Mouse (Mus musculus) layer of hippocampus, adult 11-12 months (tissue): ENCODE measurements around the gene Dmbt1.
"Not testable (repeated sequence)": the region's sequence is repeated elsewhere in the genome, so short reads cannot be mapped to it uniquely, and the experiment has no call there.

Experiments used
- DNase-seq: peaks from one replicate; pipeline ENCODE4 v3.0.0; 2022; ENCODE audit warnings: low spot score

The Dmbt1 gene

DNA sequence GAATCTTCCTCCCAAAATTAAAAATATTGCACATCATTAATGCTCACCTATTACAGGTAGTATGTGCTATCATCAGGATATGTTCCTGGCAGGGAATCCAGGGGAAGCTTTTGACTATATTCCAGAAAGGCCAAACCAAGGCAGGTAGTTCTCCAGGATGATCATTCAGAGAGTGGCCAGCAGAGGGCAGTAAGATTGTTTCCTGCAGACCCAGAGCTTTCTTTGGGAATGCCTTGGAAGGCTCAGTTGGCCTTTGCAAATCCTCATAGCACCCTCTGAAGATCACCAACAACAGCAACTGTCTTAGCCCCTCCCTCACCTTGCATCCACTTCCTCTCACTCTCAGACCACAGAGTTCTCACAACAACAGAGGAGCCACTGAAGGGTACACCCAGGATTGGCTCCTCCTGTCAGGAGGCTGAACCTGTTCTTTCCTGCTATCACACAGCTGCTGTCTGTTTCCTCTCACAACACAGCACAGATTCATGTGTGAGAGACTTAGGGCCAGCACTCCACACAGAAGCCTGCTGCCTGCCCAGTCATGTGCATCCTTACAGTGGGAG, 23.0 kb downstream of the Dmbt1 start:
- no peak for DNase-seq

DNA sequence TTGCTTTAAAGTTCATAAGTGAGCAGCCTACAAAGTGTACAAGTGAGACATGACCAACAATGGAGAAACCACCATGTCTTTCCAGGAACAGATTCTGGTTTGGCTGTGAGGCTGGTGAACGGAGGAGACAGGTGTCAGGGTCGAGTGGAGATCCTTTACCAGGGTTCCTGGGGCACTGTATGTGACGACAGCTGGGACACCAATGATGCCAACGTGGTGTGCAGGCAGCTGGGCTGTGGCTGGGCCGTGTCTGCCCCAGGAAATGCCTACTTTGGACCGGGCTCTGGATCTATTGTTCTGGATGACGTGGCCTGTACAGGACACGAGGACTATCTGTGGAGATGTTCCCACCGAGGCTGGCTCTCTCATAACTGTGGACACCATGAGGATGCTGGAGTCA, 26.1 kb downstream of the Dmbt1 start:
- DNase-seq: not testable (repeated sequence)

DNA sequence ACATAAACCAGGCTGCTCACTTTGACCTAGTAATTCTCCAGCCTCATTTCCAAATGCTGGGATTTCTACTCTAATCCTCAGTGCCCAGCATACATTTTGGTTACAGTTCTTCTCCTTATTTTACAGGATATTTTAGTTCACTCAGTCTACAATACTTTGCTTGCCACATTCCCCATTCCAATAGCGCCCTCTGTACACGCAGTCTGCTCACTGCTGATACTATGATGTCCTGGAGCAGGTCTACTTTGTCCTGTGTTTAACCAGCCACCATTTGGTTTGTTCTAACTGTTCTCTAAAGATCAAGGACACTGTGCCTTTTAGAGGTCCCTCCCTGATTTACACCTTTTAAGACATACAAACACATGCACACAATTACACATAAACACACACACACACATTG, 28.0 kb downstream of the Dmbt1 start:
- DNase-seq: peak; percentile 8

DNA sequence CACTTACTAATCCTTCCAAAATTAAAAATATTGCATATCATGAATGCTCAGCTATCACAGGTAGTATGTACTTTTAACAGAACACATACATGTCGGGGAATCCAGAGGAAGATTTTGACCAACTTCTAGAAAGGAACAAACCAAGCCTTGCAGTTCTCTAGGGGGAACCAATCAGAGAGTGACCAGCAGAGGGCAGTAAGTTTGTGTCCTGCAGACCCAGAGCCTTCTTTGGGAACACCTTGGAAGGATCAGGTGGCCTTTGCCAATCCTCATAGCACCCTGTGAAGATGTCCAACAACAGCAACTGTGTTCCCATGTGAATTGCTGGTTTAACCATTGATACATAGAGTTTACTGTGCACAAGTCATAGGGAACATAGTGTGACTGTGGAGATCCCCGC, 30.7 kb downstream of the Dmbt1 start:
- DNase-seq: no peak

DNA sequence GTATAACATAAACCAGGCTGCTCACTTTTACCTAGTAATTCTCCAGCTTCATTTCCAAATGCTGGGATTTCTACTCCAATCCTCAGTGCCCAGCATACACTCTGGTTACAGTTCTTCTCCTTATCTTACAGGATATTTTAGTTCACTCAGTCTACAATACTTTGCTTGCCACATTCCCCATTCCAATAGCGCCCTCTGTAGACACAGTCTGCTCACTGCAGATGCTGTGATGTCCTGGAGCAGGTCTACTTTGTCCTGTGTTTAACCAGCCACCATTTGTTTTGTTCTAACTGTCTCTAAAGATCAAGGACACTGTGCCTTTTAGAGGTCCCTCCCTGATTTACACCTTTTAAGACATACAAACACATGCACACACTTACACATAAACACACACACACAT, 36.3 kb downstream of the Dmbt1 start:
- DNase-seq: peak; percentile 36

DNA sequence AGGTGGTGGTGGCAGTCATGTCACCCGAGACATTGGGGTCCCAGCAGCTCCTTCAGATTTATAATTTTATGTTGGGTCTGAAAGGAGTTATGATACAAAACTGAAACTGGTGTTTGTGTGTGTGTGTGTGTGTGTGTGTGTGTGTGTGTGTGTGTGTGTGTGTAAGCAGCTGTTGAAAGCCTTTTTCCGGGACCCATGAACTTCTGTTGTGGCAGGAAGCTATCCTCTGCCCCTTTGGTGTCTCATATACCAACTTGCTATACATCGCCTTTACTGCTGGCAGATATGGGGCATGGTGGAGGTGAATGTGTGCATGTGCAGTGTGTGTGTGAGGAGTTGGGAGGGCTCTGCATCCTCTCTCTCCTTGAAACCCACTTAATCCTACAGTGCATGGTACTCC, 41.6 kb downstream of the Dmbt1 start:
- not testable (repeated sequence) for DNase-seq

DNA sequence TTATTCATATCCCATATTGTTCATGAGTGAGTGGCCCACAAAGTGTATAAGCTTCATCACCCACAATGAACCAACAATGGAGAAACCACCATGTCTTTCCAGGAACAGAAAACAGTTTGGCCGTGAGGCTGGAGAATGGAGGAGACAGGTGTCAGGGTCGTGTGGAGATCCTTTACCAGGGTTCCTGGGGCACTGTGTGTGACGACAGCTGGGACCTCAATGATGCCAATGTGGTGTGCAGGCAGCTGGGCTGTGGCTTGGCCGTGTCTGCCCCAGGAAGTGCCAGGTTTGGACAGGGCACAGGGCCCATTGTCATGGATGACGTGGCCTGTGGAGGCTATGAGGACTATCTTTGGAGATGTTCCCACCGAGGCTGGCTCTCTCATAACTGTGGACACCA, 42.2 kb downstream of the Dmbt1 start:
- not testable (repeated sequence) for DNase-seq

DNA sequence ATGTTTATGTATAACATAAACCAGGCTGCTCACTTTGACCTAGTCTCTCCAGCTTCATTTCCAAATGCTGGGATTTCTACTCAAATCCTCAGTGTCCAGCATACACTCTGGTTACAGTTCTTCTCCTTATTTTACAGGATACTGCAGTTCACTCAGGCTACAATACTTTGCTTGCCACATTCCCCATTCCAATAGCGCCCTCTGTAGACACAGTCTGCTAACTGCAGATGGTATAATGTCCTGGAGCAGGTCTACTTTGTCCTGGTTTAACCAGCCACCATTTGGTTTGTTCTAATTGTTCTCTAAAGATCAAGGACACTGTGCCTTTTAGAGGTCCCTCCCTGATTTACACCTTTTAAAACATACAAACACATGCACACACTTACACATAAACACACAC, 44.1 kb downstream of the Dmbt1 start:
- peak; percentile 22 for DNase-seq

DNA sequence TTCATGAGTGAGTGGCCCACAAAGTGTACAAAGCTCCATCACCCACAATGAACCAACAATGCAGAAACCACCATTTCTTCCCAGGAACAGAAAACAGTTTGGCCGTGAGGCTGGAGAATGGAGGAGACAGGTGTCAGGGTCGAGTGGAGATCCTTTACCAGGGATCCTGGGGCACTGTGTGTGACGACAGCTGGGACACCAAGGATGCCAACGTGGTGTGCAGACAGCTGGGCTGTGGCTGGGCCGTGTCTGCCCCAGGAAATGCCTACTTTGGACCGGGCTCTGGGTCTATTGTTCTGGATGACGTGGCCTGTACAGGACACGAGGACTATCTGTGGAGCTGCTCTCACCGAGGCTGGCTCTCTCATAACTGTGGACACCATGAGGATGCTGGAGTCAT, 50.5 kb downstream of the Dmbt1 start:
- DNase-seq: not testable (repeated sequence)

DNA sequence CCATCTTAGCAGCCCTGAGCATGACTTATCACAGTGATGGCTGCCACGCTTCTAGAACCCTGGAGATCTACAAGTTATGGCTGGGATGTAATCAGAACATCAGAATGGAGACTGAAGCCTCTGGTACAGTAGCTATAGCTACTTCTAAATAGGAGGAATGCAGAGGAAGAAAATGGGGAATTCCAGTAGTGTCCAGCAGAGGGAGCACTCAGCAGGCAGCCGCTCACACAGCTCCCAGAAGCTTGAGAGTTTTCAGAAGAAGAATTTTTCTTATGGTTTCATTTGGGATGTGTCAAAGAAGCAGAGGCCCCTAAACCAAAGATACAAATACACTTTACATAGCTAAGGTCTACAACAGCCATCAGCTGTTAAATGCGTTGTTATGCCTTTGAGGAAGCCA, 80.6 kb downstream of the Dmbt1 start:
- peak; percentile 72 for DNase-seq

DNA sequence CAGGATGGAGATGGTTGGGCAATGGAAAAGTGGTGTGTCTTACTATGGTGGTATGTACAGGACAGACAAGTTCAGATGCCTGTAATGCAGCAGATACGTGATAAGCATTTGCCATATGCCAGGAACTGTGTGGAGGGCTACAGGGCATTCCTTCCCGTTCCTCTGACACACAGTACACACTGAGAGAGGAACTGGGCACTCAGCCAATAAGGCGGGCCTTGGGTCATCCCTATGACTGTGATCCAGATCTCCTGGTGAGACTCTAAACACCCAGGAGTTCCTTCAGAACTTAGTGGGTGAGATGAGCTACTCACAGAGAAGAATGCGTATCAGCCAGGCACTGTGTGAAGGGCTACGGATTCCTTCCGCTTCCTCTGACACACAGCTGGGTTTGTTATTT, 81.8 kb downstream of the Dmbt1 start:
- DNase-seq: no peak

DNA sequence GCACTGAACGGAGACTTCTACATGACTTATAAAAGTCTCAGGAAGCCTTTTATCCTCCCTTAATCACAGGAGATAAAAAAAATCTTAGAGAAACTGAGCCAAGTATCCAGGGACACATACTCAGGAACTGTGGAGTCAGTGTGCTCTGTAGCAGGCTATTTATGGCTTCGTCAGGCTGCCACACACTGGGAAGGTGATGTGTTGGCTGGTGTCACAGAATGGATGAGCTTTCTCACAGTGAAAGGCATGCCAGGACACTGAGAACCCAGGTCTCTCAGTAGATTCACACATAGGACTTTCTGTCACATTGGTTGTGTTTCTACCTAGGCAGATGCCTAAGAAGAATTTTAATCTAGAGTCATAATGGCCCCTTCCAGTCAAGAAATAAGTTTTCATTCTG, 82.6 kb downstream of the Dmbt1 start:
- DNase-seq: no peak

DNA sequence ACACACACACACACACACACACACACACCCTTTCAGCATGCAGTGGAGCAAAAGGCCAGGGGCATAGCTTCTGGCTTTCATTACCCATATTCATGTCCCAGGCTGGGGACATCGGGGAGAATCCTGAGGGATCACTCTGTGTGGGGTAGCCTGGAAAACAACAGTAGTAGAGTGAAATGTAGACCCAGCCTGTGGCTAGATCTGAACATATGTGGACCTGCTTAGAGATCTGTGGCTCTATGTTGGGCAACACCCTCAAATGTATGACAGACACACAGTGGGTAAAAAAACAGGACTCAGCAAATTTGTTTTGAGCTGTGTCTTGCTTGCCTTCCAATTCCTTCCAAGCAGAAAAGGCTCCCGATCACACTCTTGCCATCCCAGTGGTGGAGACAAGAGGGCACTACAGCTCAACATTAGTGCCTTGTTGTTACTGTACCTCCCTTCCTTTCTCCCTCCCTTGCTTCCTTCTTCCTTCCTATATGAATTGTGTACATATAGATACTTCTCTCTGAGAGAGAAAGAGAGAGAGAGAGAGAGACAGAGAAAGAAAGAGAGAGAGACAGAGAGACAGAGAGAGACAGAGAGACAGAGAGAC, 90.5 kb downstream of the Dmbt1 start:
- DNase-seq: no peak

DNA sequence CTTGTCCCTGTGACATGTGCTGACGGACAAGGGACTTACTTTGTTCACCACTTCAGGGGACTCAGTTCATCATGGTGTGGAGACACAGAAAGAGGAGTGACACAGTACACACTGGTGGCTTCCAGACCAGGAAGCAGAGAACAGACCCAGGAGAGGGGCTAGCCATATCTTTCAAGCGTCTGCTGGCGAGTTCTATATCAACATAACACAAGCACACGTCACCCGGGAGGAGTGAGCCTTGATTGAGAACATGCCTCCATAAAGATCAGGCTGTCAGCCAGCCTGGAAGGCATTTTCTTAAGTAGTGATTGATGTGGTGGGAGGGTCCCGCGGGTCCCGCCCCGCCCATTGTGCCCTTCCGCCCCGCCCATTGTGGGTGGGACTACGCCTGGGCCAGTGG, 98.2 kb downstream of the Dmbt1 start:
- DNase-seq: no peak

DNA sequence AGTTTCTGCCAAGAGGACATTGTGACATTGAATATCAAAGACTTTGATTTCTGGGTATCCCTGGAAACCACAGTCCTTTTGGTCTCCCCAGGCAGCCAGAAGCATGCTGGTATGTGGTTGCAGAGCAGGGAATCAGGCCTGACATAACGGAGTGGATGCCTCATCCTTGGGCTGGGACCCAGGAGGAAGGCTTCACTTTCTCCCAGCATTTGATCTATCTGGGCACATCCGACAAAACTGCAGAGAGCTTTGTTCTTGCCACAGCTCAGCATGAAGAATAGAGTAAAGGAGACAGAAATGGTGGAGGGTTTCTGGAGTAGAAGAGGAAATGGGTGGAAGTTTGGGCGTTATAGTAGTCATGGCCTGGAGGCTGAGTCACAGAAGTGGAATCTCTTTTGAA, 101.3 kb downstream of the Dmbt1 start:
- no peak for DNase-seq

DNA sequence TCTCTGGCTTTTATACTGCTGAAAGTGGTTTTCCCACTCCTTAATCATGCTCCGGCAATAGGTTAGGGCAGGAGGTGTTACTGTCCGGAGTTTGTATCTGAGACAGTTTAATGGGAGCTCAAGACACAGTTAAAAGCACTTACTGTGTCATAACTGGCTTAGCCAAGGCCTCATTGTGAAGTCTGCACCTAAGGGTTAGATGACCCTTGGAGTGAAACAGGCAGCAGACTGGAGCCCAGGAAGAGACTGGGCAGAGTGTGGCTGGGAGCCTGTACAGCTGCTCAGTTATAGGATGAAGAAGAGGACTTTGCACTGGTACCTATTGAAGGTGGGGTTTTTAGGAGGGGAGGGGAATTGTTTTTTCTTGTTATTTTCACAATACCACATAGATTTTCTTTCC, 114.4 kb downstream of the Dmbt1 start, which contains the start of gene 4933402N03Rik:
TSS of gene 4933402N03Rik (minus strand) at position 101 of the 400 bp plus-strand sequence.
- DNase-seq: no peak

DNA sequence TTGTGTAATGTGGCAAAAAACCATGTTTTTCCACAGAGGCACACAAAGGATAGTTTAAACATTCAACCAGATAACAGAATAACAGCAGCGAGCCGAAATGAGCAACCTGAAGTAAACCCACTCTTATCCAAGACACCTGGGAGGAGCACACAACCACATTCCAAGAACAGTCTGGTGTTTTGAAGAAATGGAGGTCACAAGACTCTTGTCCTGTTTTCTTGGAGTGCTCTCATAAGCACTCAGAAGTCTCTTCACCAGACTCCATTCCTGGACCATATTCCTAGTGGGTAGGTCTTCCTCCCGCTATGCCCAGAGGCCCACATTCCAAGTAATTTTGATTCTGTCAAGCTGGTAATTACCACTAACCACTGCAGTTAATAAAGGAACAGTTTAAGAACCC, 118.3 kb downstream of the Dmbt1 start:
- DNase-seq: no peak

DNA sequence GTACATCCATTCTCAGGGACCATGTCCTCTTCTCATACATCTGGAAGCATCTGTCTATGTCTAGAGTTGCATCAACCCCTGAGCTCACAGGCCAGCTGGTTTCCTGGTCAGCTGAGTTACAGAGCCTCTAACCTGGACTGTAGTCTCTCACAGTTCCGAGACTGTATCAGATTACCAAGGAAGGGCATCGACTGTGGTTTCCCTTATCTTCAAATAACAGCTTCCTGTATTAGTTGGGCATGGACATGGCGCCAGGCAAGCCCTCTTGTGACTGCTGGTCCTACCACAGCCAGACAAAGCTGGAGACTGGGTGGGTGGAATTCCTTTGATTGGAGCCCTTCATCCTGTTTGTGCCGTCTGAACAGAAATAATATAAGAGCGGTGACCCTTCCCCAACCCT, 121.2 kb downstream of the Dmbt1 start:
- DNase-seq: no peak

DNA sequence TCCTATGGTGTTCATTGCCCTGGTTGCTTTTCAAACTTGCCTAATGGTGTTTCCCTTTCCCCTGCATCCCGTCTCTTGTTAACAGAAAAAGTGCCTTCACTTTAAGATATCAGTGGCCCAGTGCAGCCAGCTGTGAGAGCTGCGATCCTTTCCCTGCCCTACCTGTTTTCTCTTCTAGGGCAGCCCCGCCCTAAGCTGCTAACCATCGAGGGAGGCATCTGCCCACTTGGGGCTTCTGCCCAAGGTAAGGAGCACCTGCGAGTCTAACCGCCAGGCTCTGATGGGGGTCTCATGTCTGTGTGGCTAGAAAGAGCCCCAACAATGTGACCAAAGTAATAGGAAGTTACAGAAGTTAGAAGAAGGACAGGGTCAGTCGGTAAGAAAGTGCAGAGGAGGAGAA, 130.4 kb downstream of the Dmbt1 start:
- no peak for DNase-seq

DNA sequence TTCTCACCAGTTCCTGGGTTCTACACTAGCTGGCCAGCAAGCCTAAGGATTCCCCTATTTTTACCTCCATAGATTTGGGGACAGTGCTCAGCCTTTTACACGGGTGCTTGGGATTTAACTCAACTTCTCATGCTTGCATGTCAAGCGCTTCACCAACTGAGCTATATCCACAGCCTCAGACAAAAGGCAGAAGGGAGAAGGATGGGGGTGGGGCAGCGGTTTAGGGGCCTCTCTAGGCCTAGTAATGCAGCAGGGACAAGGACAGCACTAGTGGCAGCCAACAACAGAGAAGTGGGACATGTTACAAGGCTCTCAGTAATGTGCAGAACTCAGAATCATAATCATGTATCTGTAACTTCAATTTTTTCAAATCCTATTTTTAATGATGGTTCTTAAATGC, 135.9 kb downstream of the Dmbt1 start:
- DNase-seq: no peak

DNA sequence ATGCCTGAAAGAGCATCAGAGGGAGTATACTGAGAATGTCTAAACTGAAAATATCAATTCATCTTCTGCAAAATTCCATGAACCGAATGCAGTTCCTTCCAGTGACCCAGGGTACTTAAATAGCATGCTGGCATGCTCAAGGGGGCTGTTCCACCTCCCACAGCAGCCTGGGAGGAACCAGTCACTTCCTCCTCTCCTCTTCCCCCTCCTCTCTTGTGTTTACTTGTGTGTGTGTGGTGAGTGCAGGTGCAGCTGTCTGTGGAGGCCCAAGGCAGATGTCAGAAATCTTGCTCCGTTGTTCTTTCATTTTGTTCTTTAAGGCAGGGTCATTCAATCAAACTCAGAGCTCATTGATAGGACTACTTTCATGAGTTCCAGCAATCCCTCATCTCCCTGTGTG, 137.2 kb downstream of the Dmbt1 start:
- DNase-seq: no peak
